Mouse (Mus musculus): ENCODE measurements around the gene Lrrk2.

GRCm38 (mm10) chr15:91693051-91693450, 20.1 kb downstream of the Lrrk2 start:
- TF ChIP-seq CTCF (IDR thresholded peaks at IDR 0.05; ENCODE audit: control insufficient read depth, insufficient read depth, low read length) (no peak), POLR2A (IDR thresholded peaks at IDR 0.05; ENCODE audit: borderline replicate concordance, control insufficient read depth, low read depth, low read length) (no peak)

Measured in bone marrow, adult 2 months (tissue).